Mouse (Mus musculus): Measurements from ENCODE around the gene Pxmp4. TPM values are rescaled to one million over a fixed set of nuclear protein-coding genes. Genes with fewer than 3 reads are reported as not detected.
A peak's percentile ranks its signal among the peaks of the same experiment; 100 is the strongest.

The Pxmp4 gene
- total RNA-seq, 1 experiment from 2014 or later: 18.2 TPM

GRCm38 (mm10) chr2:154550937-154551336 is 52.6 kb downstream of the Pxmp4 start:
- ATAC-seq (replicated peaks; ENCODE audit: low read depth, poor library complexity, severe bottlenecking): no peak

- ATAC-seq (replicated peaks; ENCODE audit: low read depth, poor library complexity, severe bottlenecking): no peak
Measured at GRCm38 (mm10) chr2:154549886-154550189, 53.7 kb downstream of the Pxmp4 start.

GRCm38 (mm10) chr2:154549127-154549885 is 54.2 kb downstream of the Pxmp4 start:
- peak; percentile 34; the same call in 1 of the 2 replicates for ATAC-seq (replicated peaks; ENCODE audit: low read depth, poor library complexity, severe bottlenecking)

GRCm38 (mm10) chr2:154548688-154549087 is 54.8 kb downstream of the Pxmp4 start:
- ATAC-seq (replicated peaks; ENCODE audit: low read depth, poor library complexity, severe bottlenecking): no peak

- no peak for ATAC-seq (replicated peaks; ENCODE audit: low read depth, poor library complexity, severe bottlenecking)
Measured at GRCm38 (mm10) chr2:154546711-154547110, 56.8 kb downstream of the Pxmp4 start, which contains the start of gene 1700003F12Rik. 1700003F12Rik (plus strand) TSS chr2:154547085.

GRCm38 (mm10) chr2:154543567-154544347 is 59.8 kb downstream of the Pxmp4 start:
- no peak for ATAC-seq (replicated peaks; ENCODE audit: low read depth, poor library complexity, severe bottlenecking)

GRCm38 (mm10) chr2:154541630-154542029 is 61.9 kb downstream of the Pxmp4 start:
- ATAC-seq (replicated peaks; ENCODE audit: low read depth, poor library complexity, severe bottlenecking): no peak

- peak; percentile 68; the same call in 1 of the 2 replicates for ATAC-seq (replicated peaks; ENCODE audit: low read depth, poor library complexity, severe bottlenecking)
Measured at GRCm38 (mm10) chr2:154539720-154540119, 63.8 kb downstream of the Pxmp4 start.

- peak; percentile 53; the same call in 1 of the 2 replicates for ATAC-seq (replicated peaks; ENCODE audit: low read depth, poor library complexity, severe bottlenecking)
Measured at GRCm38 (mm10) chr2:154538710-154539109, 64.8 kb downstream of the Pxmp4 start.

- no peak for ATAC-seq (replicated peaks; ENCODE audit: low read depth, poor library complexity, severe bottlenecking)
Measured at GRCm38 (mm10) chr2:154538310-154538709, 65.2 kb downstream of the Pxmp4 start.

Other genes starting within 250 kb of the Pxmp4 start
- gene Cdk5rap1, start 230.7 kb downstream of the Pxmp4 start, total RNA-seq (2017): 16.8 and 17.7 TPM in 2 replicates
- gene Snta1, start 195.6 kb downstream of the Pxmp4 start, total RNA-seq (2017): not detected in 2 replicates
- gene Cbfa2t2, start 167.2 kb downstream of the Pxmp4 start, total RNA-seq (2017): 16.2 and 23.8 TPM in 2 replicates
- gene 1700003F12Rik, start 56.6 kb downstream of the Pxmp4 start, total RNA-seq (2017): not detected in 2 replicates
- gene Actl10, start 51.9 kb downstream of the Pxmp4 start, total RNA-seq (2017): not detected in 2 replicates
- 0.15 and 0.64 TPM in 2 replicates for gene Necab3, start 44.8 kb downstream of the Pxmp4 start, total RNA-seq (2017)
- 11.1 and 13.2 TPM in 2 replicates for gene E2f1, start 33.8 kb downstream of the Pxmp4 start, total RNA-seq (2017)
- gene Zfp341, start 9.6 kb upstream of the Pxmp4 start, total RNA-seq (2017): 0.34 and 0.87 TPM in 2 replicates
- not detected in 2 replicates for gene 4930519P11Rik, start 9.7 kb upstream of the Pxmp4 start, total RNA-seq (2017)
- 99.8 and 109 TPM in 2 replicates for gene Chmp4b, start 48.0 kb upstream of the Pxmp4 start, total RNA-seq (2017)
- not detected in 2 replicates for gene Gm14214, start 166.3 kb upstream of the Pxmp4 start, total RNA-seq (2017)
- 196 and 236 TPM in 2 replicates for gene Raly, start 187.4 kb upstream of the Pxmp4 start, total RNA-seq (2017)
- not detected in 2 replicates for gene a, start 187.7 kb upstream of the Pxmp4 start, total RNA-seq (2017)

All from common myeloid progenitor, adult 5-6 weeks (primary cell).